Mouse (Mus musculus): Measurements from ENCODE around the gene Chit1. TPM values are rescaled to one million over a fixed set of nuclear protein-coding genes. Genes with fewer than 3 reads are reported as not detected.

The Chit1 gene
- not detected in 4 replicates for total RNA-seq (2023)

GRCm38 (mm10) chr1:134110979-134111378, at the start of gene Chit1:
Gene Chit1, plus strand, starts transcription at chr1:134111242.

GRCm38 (mm10) chr1:134078802-134079476, 32.1 kb upstream of the Chit1 start, which contains the start of gene Btg2:
Gene Btg2, minus strand, starts transcription at chr1:134079120.

DNA sequence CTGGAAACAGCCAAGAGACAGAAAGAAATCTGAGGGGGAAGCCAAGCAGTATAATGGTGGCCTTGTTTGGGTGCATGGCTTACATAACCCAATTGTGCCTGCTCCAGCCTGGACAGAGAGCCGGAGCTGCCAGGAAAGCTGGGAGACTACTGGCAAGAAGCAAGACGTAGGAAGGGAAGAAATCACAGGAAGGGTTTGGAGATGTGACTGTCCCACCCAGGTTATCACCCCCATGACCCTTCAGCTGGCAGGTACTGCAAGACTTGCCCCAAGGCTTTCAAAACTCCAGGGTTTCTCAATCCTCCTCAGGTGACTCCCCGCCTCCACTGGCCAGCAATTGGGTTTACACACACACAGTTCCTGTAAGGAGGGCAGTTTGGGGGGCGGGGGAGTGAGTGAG, 71.0 kb downstream of the Chit1 start, which contains the start of gene Chil1:
Gene Chil1, plus strand, starts transcription at position 152 of the 400 bp plus-strand sequence.

GRCm38 (mm10) chr1:134193126-134193525, 82.1 kb downstream of the Chit1 start, which contains the start of gene Mybph:
Gene Mybph, plus strand, starts transcription at chr1:134193448.

Other genes starting within 250 kb of the Chit1 start
- gene Optc, start 203.2 kb upstream of the Chit1 start, total RNA-seq (2023): not detected in 4 replicates
- gene Prelp, start 189.8 kb upstream of the Chit1 start, total RNA-seq (2023): not detected in 4 replicates
- not detected in 4 replicates for gene Fmod, start 74.0 kb upstream of the Chit1 start, total RNA-seq (2023)
- 291 to 366 TPM (median 339 TPM) in 4 replicates for gene Btg2, start 32.1 kb upstream of the Chit1 start, total RNA-seq (2023)
- gene Chil1, start 70.9 kb downstream of the Chit1 start, total RNA-seq (2023): not detected in 4 replicates
- not detected in 4 replicates for gene Mybph, start 82.2 kb downstream of the Chit1 start, total RNA-seq (2023)
- gene Adora1, start 124.2 kb downstream of the Chit1 start, total RNA-seq (2023): not detected in 4 replicates
- gene Myog, start 178.7 kb downstream of the Chit1 start, total RNA-seq (2023): not detected in 4 replicates
- 0.72 to 1.4 TPM (median 1.1 TPM) in 4 replicates for gene Ppfia4, start 221.7 kb downstream of the Chit1 start, total RNA-seq (2023)

Measured in B cell, adult 62 days (primary cell).